Mouse (Mus musculus) heart, adult 2 months (tissue): ENCODE results near the gene Pkd1l3.

Experiments
- CTCF ChIP-seq: fragments of 200-600 bp; IDR thresholded peaks from 2 replicates; pipeline ENCODE4 v1.8.1; 2022; ENCODE audit warnings: antibody characterized with exemption, mild to moderate bottlenecking, moderate library complexity
- EP300 ChIP-seq: fragments of 200-500 bp; IDR thresholded peaks from 2 replicates; pipeline ENCODE4 v1.6.1; 2011; ENCODE audit warnings: low read depth, low read length, control low read depth; ENCODE audit not compliant: insufficient read depth
- POLR2A ChIP-seq: fragments of 200-500 bp; IDR thresholded peaks from 2 replicates; pipeline ENCODE4 v1.6.1; 2011; ENCODE audit warnings: mild to moderate bottlenecking, low read depth, low read length, control low read depth; ENCODE audit not compliant: insufficient read depth

DNA sequence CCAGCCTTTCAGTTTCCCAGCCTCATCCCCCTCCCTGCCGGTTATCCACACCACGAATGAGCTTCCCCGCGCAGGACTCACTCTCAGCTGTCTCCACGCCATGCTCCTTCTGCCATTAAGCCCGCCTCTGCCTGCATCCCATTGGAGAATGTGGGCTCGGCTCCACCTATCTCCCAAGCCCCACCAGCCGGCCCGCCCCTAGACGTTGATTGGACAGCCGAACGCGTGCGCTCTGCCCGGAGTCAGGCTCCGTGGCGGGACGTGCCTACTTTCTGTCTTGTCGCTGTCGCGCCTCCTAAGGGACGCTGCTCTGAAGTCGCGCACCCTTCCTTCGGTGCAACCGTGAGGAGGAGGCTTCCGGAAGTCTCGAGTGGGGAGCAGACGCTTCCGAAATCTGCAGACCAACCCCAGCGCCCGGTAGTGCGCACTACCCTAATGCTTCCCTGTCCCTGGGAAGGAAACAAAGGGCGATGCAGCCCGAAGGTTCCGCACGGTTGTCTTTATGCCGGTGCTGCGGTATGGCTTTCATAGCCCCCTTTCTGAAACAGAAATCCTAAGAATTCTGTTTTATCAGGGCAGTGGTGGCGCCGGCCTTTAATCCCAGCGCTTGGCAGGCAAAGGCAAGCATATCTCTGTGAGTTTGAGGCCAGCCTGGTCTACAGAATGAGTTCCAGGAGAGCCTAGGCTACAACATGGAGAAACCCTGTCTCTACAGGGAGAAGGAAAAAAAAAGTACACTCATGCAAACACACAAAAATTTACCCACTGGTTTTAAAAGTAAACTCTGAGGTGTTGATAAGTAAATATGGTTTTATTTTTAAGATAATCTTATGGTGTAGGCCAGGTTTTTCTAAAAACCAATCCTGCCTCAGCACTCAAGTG, 5.8 kb upstream of the Pkd1l3 start, which contains the start of gene Dhodh:
- peak; percentile 29 for TF ChIP-seq CTCF
- TF ChIP-seq EP300, result peak; percentile 55; the same call in 1 of the 2 replicates
- TF ChIP-seq POLR2A, result peak; percentile 95
